Mouse (Mus musculus) liver, postnatal 0 days (tissue): Measurements from ENCODE around the gene St6galnac6. TPM values are rescaled to one million over a fixed set of nuclear protein-coding genes. Genes with fewer than 3 reads are reported as not detected.

Source experiments
- ATAC-seq: fragments of 200-750 bp; cut with Nextera tagmentation; 2 replicates; pipeline ENCODE4 v1.8.0; 2017; ENCODE audit warnings: mild to moderate bottlenecking, moderate library complexity
- DNase-seq: peaks from one replicate; pipeline ENCODE4 v3.0.0-alpha.2; 2016
- H3K27ac ChIP-seq: fragments of 300-500 bp; sonication (generic); 2 replicates; pipeline ENCODE4 v1.5.1; 2014; ENCODE audit warnings: antibody characterized with exemption, moderate library complexity, mild to moderate bottlenecking, low read depth
- H3K27me3 ChIP-seq: fragments of 300-500 bp; sonication (generic); 2 replicates; pipeline ENCODE4 v1.6.1; 2014; ENCODE audit warnings: low read length, control low read depth, mixed read lengths; ENCODE audit not compliant: insufficient read depth
- H3K36me3 ChIP-seq: fragments of 300-500 bp; sonication (generic); replicated peaks from 2 replicates; pipeline ENCODE4 v1.6.1; 2014; ENCODE audit warnings: mild to moderate bottlenecking, control low read depth, low read length, moderate library complexity, mixed read lengths; ENCODE audit not compliant: insufficient read depth
- H3K4me1 ChIP-seq: fragments of 300-500 bp; sonication (generic); 2 replicates; pipeline ENCODE4 v1.6.1; 2014; ENCODE audit warnings: antibody characterized with exemption, mild to moderate bottlenecking, control low read depth; ENCODE audit not compliant: insufficient read depth
- H3K4me2 ChIP-seq: fragments of 300-500 bp; sonication (generic); 2 replicates; pipeline ENCODE4 v1.6.1; 2014; ENCODE audit warnings: low read depth, mild to moderate bottlenecking, low read length, moderate library complexity, mixed read lengths
- H3K4me3 ChIP-seq: fragments of 300-500 bp; sonication (generic); 2 replicates; pipeline ENCODE4 v1.5.1; 2014; ENCODE audit warnings: low read depth, low read length
- H3K9ac ChIP-seq: fragments of 300-500 bp; sonication (generic); replicated peaks from 2 replicates; pipeline ENCODE4 v1.6.1; 2014; ENCODE audit warnings: mild to moderate bottlenecking, moderate library complexity
- H3K9me3 ChIP-seq: fragments of 300-500 bp; sonication (generic); 2 replicates; pipeline ENCODE4 v1.6.1; 2016; ENCODE audit warnings: mild to moderate bottlenecking, control low read depth, low read length, mixed read lengths
- CTCF ChIP-seq: sonication (generic); IDR thresholded peaks from 2 replicates; pipeline ENCODE4 v1.5.1; 2016; ENCODE audit warnings: antibody characterized with exemption, low read depth
- EP300 ChIP-seq: IDR thresholded peaks from 2 replicates; pipeline ENCODE4 v1.6.1; 2016; ENCODE audit warnings: antibody characterized with exemption, low read depth, mild to moderate bottlenecking
- WGBS: fragments of 180-500 bp; shearing (Covaris S2); extraction: QIAGEN DNeasy Blood & Tissue Kit; methylation state at CpG from one replicate; pipeline ENCODE4 v1.1.7; 2014; ENCODE audit not compliant: insufficient replicate concordance; 5-methylcytosine and 5-hydroxymethylcytosine counted together
- polyA plus RNA-seq: library from polyadenylated mRNA; unstranded; fragments of >200 nt; fragmentation: Nextera tagmentation; extraction: Ambion mirVana; gene quantifications from 2 replicates; pipeline ENCODE4 v1.2.1, GENCODE M21; 2015

Gene St6galnac6
- polyA plus RNA-seq, 1 experiment from 2014 or later, result 14.0 TPM

DNA sequence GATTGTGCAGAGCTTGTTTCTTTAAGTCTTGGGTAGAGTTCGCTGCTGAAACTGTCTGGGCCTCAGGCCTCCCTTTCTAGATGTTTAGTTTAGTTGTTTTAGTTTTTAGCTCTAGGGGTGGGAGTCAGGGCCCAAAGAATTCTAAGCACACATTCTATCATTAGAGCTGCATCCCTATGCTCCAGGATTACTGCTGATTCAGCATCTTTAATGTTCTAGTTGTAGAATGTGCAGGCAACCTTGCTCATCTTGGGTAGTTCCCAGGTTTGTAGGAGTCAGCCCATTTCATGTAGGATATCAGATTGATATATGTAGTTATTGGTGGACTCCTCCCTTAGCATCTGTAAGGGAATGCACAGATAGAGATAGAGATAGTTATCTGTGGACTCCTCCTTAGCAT lies 17.6 kb downstream of the St6galnac6 start:
- Histone ChIP-seq H3K36me3 (peaks cover 29% of the 10 kb centered on the region), H3K27me3 (no peaks in the 10 kb centered on the region), H3K9me3 (peaks cover 3% of the 10 kb centered on the region), H3K27ac (no peak overlapping the region), H3K4me3 (no peak overlapping the region), H3K4me1 (peaks cover 12% of the 10 kb centered on the region), H3K4me2 (no peak overlapping the region), H3K9ac (no peak overlapping the region)
- no peak for ATAC-seq
- TF ChIP-seq CTCF (no peak), EP300 (no peak)
- DNase-seq, result no peak
- 85% methylated on average over 1 of the region's 1 CpGs for WGBS

GRCm38 (mm10) chr2:32617601-32618000 lies 18.1 kb downstream of the St6galnac6 start:
- Histone ChIP-seq H3K27me3 (no peaks in the 10 kb centered on the region), H3K4me2 (no peak overlapping the region), H3K4me3 (no peak overlapping the region), H3K36me3 (peaks cover 29% of the 10 kb centered on the region), H3K9me3 (peaks cover 3% of the 10 kb centered on the region), H3K9ac (no peak overlapping the region), H3K4me1 (peaks cover 12% of the 10 kb centered on the region), H3K27ac (no peak overlapping the region)
- WGBS, result 89% methylated on average over 4 of the region's 4 CpGs
- ATAC-seq, result no peak
- TF ChIP-seq EP300, result no peak
- peak; percentile 53 for TF ChIP-seq CTCF
- DNase-seq, result no peak

DNA sequence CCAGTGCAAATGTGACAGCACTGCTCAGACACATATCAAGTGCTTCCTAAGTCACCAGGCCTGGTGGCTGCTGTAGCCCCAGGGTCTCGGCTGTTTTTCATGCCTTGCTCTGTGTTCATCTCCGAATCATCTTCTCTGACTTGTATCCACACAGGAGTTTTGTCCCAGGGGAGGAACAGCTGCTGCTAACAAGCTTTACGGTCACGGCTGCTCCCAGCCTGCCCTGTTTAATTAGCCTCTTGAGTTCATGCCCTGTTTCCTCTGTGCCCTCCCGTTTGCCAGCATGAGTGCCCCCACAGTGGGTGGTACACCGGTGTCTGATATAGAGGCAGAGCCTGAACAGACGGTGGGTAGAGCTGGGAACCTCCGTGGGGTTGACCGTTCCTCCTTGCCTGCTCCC lies 18.5 kb downstream of the St6galnac6 start:
- Histone ChIP-seq H3K4me2 (no peak overlapping the region), H3K36me3 (peaks cover 29% of the 10 kb centered on the region), H3K4me1 (peaks cover 12% of the 10 kb centered on the region), H3K9me3 (peaks cover 3% of the 10 kb centered on the region), H3K27me3 (no peaks in the 10 kb centered on the region), H3K27ac (no peak overlapping the region), H3K4me3 (no peak overlapping the region), H3K9ac (no peak overlapping the region)
- no peak for ATAC-seq
- WGBS, result 85% methylated on average over 9 of the region's 9 CpGs
- TF ChIP-seq CTCF (no peak), EP300 (no peak)
- DNase-seq, result no peak

DNA sequence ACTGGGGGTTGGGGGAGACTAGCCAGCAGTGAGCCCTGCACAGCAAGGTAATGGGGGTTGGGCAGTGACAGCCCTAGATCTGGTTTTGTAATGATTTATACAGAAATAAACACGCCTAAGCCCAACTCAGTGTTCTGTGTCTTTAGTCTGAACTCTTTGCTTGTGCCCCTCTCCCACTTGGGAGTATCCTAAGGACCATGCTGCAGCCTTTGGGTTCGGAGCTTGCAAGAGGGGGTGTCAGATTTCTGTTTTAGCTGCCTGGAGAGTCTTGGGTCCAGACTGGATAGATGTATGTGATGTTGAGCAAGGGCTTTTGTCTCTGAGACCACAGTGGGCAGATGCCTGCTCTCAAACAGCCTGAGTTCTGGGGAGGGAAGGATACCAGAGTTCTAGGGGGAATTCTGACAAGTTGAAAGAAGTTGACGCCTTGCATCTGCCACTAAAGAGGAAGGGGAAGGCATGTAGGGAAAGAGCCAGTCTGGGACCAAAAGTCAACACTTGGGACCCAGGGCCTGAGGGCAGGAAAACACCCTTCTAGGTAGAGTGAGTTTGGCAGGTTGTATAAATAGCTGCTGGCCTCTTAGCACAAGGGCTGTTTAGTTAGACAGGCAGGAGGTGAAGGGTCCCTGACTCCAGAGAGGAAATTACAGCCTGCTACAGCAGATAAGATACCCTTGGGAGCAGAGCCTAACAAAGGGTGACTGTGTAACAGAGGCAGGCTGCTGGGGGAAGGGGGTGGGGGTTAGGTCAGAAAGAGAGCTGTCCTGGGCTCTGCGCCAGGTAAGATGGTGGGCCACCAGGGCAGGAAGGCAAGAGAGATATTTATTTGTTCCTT lies 21.4 kb downstream of the St6galnac6 start:
- Histone ChIP-seq H3K4me3 (no peak overlapping the region), H3K36me3 (peaks cover 19% of the 10 kb centered on the region; the same call in 1 of the 2 replicates), H3K4me1 (peaks cover 14% of the 10 kb centered on the region), H3K9me3 (peaks cover 3% of the 10 kb centered on the region), H3K9ac (no peak overlapping the region), H3K4me2 (no peak overlapping the region), H3K27ac (peak overlapping the region; percentile 51), H3K27me3 (no peaks in the 10 kb centered on the region)
- no peak; the same call in 1 of the 2 replicates for TF ChIP-seq EP300
- TF ChIP-seq CTCF, result no peak
- WGBS, result 38% methylated on average over 4 of the region's 4 CpGs
- peak; percentile 54 for DNase-seq
- peak; percentile 71 for ATAC-seq

GRCm38 (mm10) chr2:32621517-32621859 lies 22.0 kb downstream of the St6galnac6 start, which contains the start of gene Ak1:
Gene Ak1 (plus strand): TSS chr2:32621758.
- Histone ChIP-seq H3K27ac (peak within 1 kb of the TSS; percentile 51), H3K4me3 (no peak within 1 kb of the TSS), H3K27me3 (no peaks in the 10 kb centered on the region), H3K9me3 (peaks cover 3% of the 10 kb centered on the region), H3K36me3 (peaks cover 19% of the 10 kb centered on the region; the same call in 1 of the 2 replicates), H3K4me1 (peaks cover 14% of the 10 kb centered on the region), H3K9ac (no peak within 1 kb of the TSS), H3K4me2 (no peak within 1 kb of the TSS)
- ATAC-seq (no peak), DNase-seq (no peak)
- WGBS, result 41% methylated on average over 7 of the region's 7 CpGs
- TF ChIP-seq EP300 (no peak), CTCF (no peak)

GRCm38 (mm10) chr2:32624111-32624748 lies 24.7 kb downstream of the St6galnac6 start:
- H3K4me1 ChIP-seq, result peaks cover 14% of the 10 kb centered on the region
- 63% methylated on average over 5 of the region's 5 CpGs for WGBS
- H3K27ac ChIP-seq, result no peak overlapping the region
- H3K4me2 ChIP-seq, result no peak overlapping the region
- DNase-seq, result no peak
- H3K36me3 ChIP-seq, result peaks cover 3% of the 10 kb centered on the region; the same call in 1 of the 2 replicates
- no peak overlapping the region; the same call in 1 of the 2 replicates for H3K9ac ChIP-seq
- no peak for ATAC-seq
- no peak overlapping the region for H3K4me3 ChIP-seq
- no peaks in the 10 kb centered on the region for H3K9me3 ChIP-seq
- no peak for TF ChIP-seq CTCF
- no peaks in the 10 kb centered on the region for H3K27me3 ChIP-seq
